Mouse (Mus musculus) forebrain, embryonic 16.5 days (tissue): ENCODE measurements around the gene Dchs1. TPM values are rescaled to one million over a fixed set of nuclear protein-coding genes. Genes with fewer than 3 reads are reported as not detected.

Source experiments
- polyA plus RNA-seq: library from polyadenylated mRNA; unstranded; fragments of >200 nt; fragmentation: Nextera tagmentation; extraction: Ambion mirVana; gene quantifications from 2 replicates; pipeline ENCODE4 v1.2.1, GENCODE M21; 2015

Dchs1 gene
- polyA plus RNA-seq, 1 experiment from 2014 or later: 22.0 TPM

Other genes with a start within 250 kb of the Dchs1 start
- 69.2 and 74.2 TPM in 2 replicates for gene Smpd1, start 233.3 kb downstream of the Dchs1 start, polyA plus RNA-seq
- 249 and 300 TPM in 2 replicates for gene Apbb1, start 206.0 kb downstream of the Dchs1 start, polyA plus RNA-seq
- 0.14 TPM in 1 of 2 replicates, not detected in the other for gene Hpx, start 187.5 kb downstream of the Dchs1 start, polyA plus RNA-seq
- 77.5 and 95.0 TPM in 2 replicates for gene Trim3, start 154.1 kb downstream of the Dchs1 start, polyA plus RNA-seq
- 124 and 125 TPM in 2 replicates for gene Timm10b, start 147.6 kb downstream of the Dchs1 start, polyA plus RNA-seq
- 84.4 and 86.7 TPM in 2 replicates for gene Arfip2, start 147.2 kb downstream of the Dchs1 start, polyA plus RNA-seq
- gene Gm45799, start 147.1 kb downstream of the Dchs1 start, polyA plus RNA-seq: 4.6 and 9.1 TPM in 2 replicates
- gene Dnhd1, start 136.8 kb downstream of the Dchs1 start, polyA plus RNA-seq: 1.0 and 1.3 TPM in 2 replicates
- gene Ilk, start 51.1 kb downstream of the Dchs1 start, polyA plus RNA-seq: 191 and 228 TPM in 2 replicates
- gene Rrp8, start 50.3 kb downstream of the Dchs1 start, polyA plus RNA-seq: 25.3 and 26.3 TPM in 2 replicates
- 85.8 and 89.5 TPM in 2 replicates for gene Taf10, start 43.3 kb downstream of the Dchs1 start, polyA plus RNA-seq
- gene Tpp1, start 35.4 kb downstream of the Dchs1 start, polyA plus RNA-seq: 30.2 and 35.2 TPM in 2 replicates
- gene Mrpl17, start 23.4 kb upstream of the Dchs1 start, polyA plus RNA-seq: 178 and 190 TPM in 2 replicates
- gene Gm4070, start 166.3 kb upstream of the Dchs1 start, polyA plus RNA-seq: 0.15 TPM in 1 of 2 replicates, not detected in the other